Mouse (Mus musculus): ENCODE results near the gene Sap30l.

Sap30l gene

GRCm38 (mm10) chr11:57847396-57847795 lies 46.0 kb downstream of the Sap30l start:
- in situ Hi-C loops (cut with MboI; ENCODE audit: unreplicated experiment in 2 of 2) = no loop called here

- in situ Hi-C loops (cut with MboI; ENCODE audit: unreplicated experiment in 2 of 2) = no loop called here
Measured at GRCm38 (mm10) chr11:57850298-57850697, 48.9 kb downstream of the Sap30l start.

GRCm38 (mm10) chr11:57850931-57851330 lies 49.5 kb downstream of the Sap30l start:
- in situ Hi-C loops (cut with MboI; ENCODE audit: unreplicated experiment in 2 of 2) = no loop called here

- in situ Hi-C loops (cut with MboI; ENCODE audit: unreplicated experiment in 2 of 2) = no loop called here
Measured at GRCm38 (mm10) chr11:57853571-57853970, 52.1 kb downstream of the Sap30l start.

- in situ Hi-C loops (cut with MboI; ENCODE audit: unreplicated experiment in 2 of 2) = no loop called here
Measured at GRCm38 (mm10) chr11:57857709-57858108, 56.3 kb downstream of the Sap30l start.

Data from v-Abl transformed pro-B cells (cell line).